ENCODE assay signal across 9 mouse cellular contexts in the genomic region with DNA sequence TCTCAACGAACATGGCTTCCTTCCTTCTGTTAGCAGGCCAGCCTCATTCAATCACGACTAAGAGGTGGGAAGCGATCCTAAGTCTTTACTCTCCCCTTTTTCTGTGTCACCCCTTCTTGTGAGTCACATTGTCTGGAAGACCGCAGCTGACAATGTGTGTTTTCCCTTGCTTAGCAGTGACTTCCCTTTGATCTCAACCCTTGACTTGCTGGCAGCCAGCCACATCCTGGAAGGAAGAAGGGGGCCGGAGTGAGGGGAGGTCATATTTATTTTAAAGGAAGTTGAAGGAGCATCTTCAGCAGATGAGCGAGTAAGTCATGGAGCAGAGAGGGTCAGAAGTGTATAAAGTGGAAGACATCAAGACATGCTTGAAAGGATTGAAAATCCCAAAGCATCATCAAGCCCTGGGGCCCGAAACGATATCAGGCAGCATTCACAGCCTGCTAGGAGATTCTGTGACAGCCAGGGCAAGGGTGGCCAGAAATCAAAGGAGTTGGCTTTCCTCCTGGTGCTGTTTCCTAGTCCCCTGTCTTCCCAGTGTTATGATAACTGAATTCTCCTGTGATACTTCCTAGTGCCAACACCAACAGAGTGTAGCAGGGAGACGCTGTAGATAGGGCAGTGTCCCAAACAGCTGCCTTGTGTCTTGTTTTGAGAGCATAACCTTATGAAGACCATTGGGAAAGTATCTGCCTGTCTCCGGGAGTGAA.
DNase-seq lines count a peak whose midpoint lies in the region; ATAC-seq lines count a peak whose summit lies in the region.
"Had no signal": no experiment of that assay in that cellular context is flagged by ENCODE, and none has a peak within 500 bp of the region (broad histone marks: within the 10 kb centered on the region; RNA-seq: fewer than 3 reads in every experiment).

No protein-coding gene starts in this region.

- H3K27ac ChIP-seq in heart, embryonic 11.5 days (ENCODE audit: low read depth, low read length): peak overlapping the region; percentile 75

- H3K27me3 ChIP-seq in heart, embryonic 11.5 days (ENCODE audit: control insufficient read depth, insufficient read depth, low read length): no peaks in the 10 kb centered on the region
- H3K27me3 ChIP-seq: megakaryocyte, embryonic 14.5 days had no signal

- H3K4me1 ChIP-seq in heart, embryonic 11.5 days (ENCODE audit: control insufficient read depth, insufficient read depth, low read length): no peaks in the 10 kb centered on the region
- H3K4me1 ChIP-seq: megakaryocyte, embryonic 14.5 days had no signal

- no peak overlapping the region for H3K4me3 ChIP-seq in heart, embryonic 11.5 days (ENCODE audit: low read depth, low read length)
- H3K4me3 ChIP-seq: megakaryocyte, embryonic 14.5 days had no signal

- H3K9ac ChIP-seq in heart, embryonic 11.5 days (ENCODE audit: low read depth, low read length): no peak overlapping the region

- no peaks in the 10 kb centered on the region for H3K9me3 ChIP-seq in heart, embryonic 11.5 days (replicated peaks; ENCODE audit: control insufficient read depth, low read length)
- H3K9me3 ChIP-seq: megakaryocyte, embryonic 14.5 days had no signal

- peak; percentile 38 for DNase-seq in gastrocnemius, postnatal 10 days
- no peak for DNase-seq in gastrocnemius, postnatal 25 days
- DNase-seq in kidney, postnatal 25 days: peak; percentile 90
- peak; percentile 50 for DNase-seq in mesoderm, embryonic 11.5 days (ENCODE audit: low read depth, low spot score)
- DNase-seq in cerebellum, postnatal 36 days: no peak
- no peak for DNase-seq in thymus, adult 18-20 months
- no peak for DNase-seq in layer of hippocampus, postnatal 36 days

- H3K4me2 ChIP-seq in heart, embryonic 11.5 days: no peak overlapping the region

- 37% methylated on average over 10 of the region's 10 CpGs for WGBS in heart, embryonic 11.5 days (ENCODE audit: insufficient replicate concordance)

- ATAC-seq in heart, embryonic 11.5 days (replicated peaks; ENCODE audit: insufficient number of reproducible peaks, low FRiP score, low TSS enrichment): peak; percentile 75

- no peaks in the 10 kb centered on the region for H3K36me3 ChIP-seq in heart, embryonic 11.5 days (ENCODE audit: control insufficient read depth, insufficient read depth, low read length)

Comparison
In these comparisons a context has a peak if more than half of its experiments do, and no peak if none do; other contexts are left out.
1. DNase-seq: peak in gastrocnemius, postnatal 10 days (single experiment), kidney, postnatal 25 days (2 of 2) and mesoderm, embryonic 11.5 days (single experiment); none in gastrocnemius, postnatal 25 days (single experiment), cerebellum, postnatal 36 days (0 of 2), thymus, adult 18-20 months (0 of 2) and layer of hippocampus, postnatal 36 days (0 of 2).